ENCODE assay signal across 17 mouse cellular contexts in genomic region chr7:37565371-37565770, GRCm38 (mm10).
DNase-seq lines count a peak whose midpoint lies in the region; ATAC-seq lines count a peak whose summit lies in the region.
"Had no signal": no experiment of that assay in that cellular context is flagged by ENCODE, and none has a peak within 500 bp of the region (broad histone marks: within the 10 kb centered on the region; RNA-seq: fewer than 3 reads in every experiment).

No protein-coding gene starts in this region.

- H3K4me2 ChIP-seq in forebrain, embryonic 11.5 days (ENCODE audit: low read depth, low read length, severe bottlenecking) = no peak overlapping the region
- no peak overlapping the region; the same call in 1 of the 2 replicates for H3K4me2 ChIP-seq in forebrain, embryonic 14.5 days (ENCODE audit: low read length)
- peak overlapping the region; percentile 7 for H3K4me2 ChIP-seq in hindbrain, embryonic 12.5 days (replicated peaks)
- H3K4me2 ChIP-seq in midbrain, embryonic 14.5 days (ENCODE audit: low read length) = peak overlapping the region; percentile 30; the same call in 1 of the 2 replicates

- no peaks in the 10 kb centered on the region for H3K9me3 ChIP-seq in forebrain, embryonic 11.5 days (ENCODE audit: control insufficient read depth, low read length)
- no peaks in the 10 kb centered on the region for H3K9me3 ChIP-seq in forebrain, embryonic 14.5 days (replicated peaks; ENCODE audit: control insufficient read depth, low read length)
- no peaks in the 10 kb centered on the region for H3K9me3 ChIP-seq in hindbrain, embryonic 12.5 days (replicated peaks)
- no peaks in the 10 kb centered on the region for H3K9me3 ChIP-seq in midbrain, embryonic 14.5 days (ENCODE audit: control insufficient read depth, low read length)
- H3K9me3 ChIP-seq: neural tube, embryonic 12.5 days had no signal

- H3K9ac ChIP-seq in forebrain, embryonic 11.5 days (ENCODE audit: low read length) = no peak overlapping the region; the same call in 1 of the 2 replicates
- H3K9ac ChIP-seq in forebrain, embryonic 14.5 days (ENCODE audit: low read length) = no peak overlapping the region
- no peak overlapping the region for H3K9ac ChIP-seq in hindbrain, embryonic 12.5 days
- no peak overlapping the region for H3K9ac ChIP-seq in midbrain, embryonic 14.5 days (replicated peaks; ENCODE audit: low read length)
- H3K9ac ChIP-seq: liver, postnatal 0 days; neural tube, embryonic 12.5 days had no signal

- peak overlapping the region; percentile 26; the same call in 1 of the 2 replicates for H3K27ac ChIP-seq in forebrain, embryonic 11.5 days (ENCODE audit: low read depth, low read length)
- no peak overlapping the region for H3K27ac ChIP-seq in forebrain, embryonic 14.5 days (ENCODE audit: low read depth, low read length)
- peak overlapping the region; percentile 70 for H3K27ac ChIP-seq in hindbrain, embryonic 12.5 days
- peak overlapping the region; percentile 6; the same call in 1 of the 2 replicates for H3K27ac ChIP-seq in midbrain, embryonic 14.5 days (replicated peaks; ENCODE audit: low read depth, low read length)
- H3K27ac ChIP-seq: neural tube, embryonic 12.5 days had no signal

- ATAC-seq in forebrain, embryonic 11.5 days (replicated peaks; ENCODE audit: low FRiP score) = no peak
- ATAC-seq in forebrain, embryonic 14.5 days = no peak
- no peak for ATAC-seq in hindbrain, embryonic 12.5 days (ENCODE audit: low FRiP score)
- no peak for ATAC-seq in midbrain, embryonic 14.5 days (ENCODE audit: low FRiP score, low TSS enrichment)
- ATAC-seq: activated CD4-positive, CD25-positive, alpha-beta regulatory T cell, adult 4 months; liver, postnatal 0 days had no signal

- 39% methylated on average over 8 of the region's 8 CpGs for WGBS in forebrain, embryonic 11.5 days
- 20% methylated on average over 8 of the region's 8 CpGs for WGBS in forebrain, embryonic 14.5 days
- WGBS in hindbrain, embryonic 12.5 days = 35% methylated on average over 8 of the region's 8 CpGs
- 21% methylated on average over 8 of the region's 8 CpGs for WGBS in midbrain, embryonic 14.5 days

- H3K27me3 ChIP-seq in forebrain, embryonic 11.5 days (ENCODE audit: control insufficient read depth, insufficient read depth, low read length) = no peaks in the 10 kb centered on the region
- H3K27me3 ChIP-seq in forebrain, embryonic 14.5 days (replicated peaks; ENCODE audit: control insufficient read depth, insufficient read depth, low read length) = no peaks in the 10 kb centered on the region
- no peaks in the 10 kb centered on the region for H3K27me3 ChIP-seq in hindbrain, embryonic 12.5 days
- no peaks in the 10 kb centered on the region for H3K27me3 ChIP-seq in midbrain, embryonic 14.5 days (ENCODE audit: control insufficient read depth, insufficient read depth, low read length)
- H3K27me3 ChIP-seq: CH12.LX; neural tube, embryonic 12.5 days had no signal

- no peak overlapping the region for H3K4me3 ChIP-seq in forebrain, embryonic 11.5 days (ENCODE audit: low read depth, low read length)
- H3K4me3 ChIP-seq in forebrain, embryonic 14.5 days (ENCODE audit: low read depth, low read length) = no peak overlapping the region
- H3K4me3 ChIP-seq in hindbrain, embryonic 12.5 days = no peak overlapping the region
- no peak overlapping the region for H3K4me3 ChIP-seq in midbrain, embryonic 14.5 days (replicated peaks; ENCODE audit: low read depth, low read length)
- H3K4me3 ChIP-seq: left cerebral cortex, adult 2 months; neural tube, embryonic 12.5 days had no signal

- DNase-seq in forebrain, embryonic 11.5 days (ENCODE audit: low spot score) = no peak
- DNase-seq in forebrain, embryonic 14.5 days (ENCODE audit: low spot score) = no peak
- peak; percentile 28 for DNase-seq in Muller cell, postnatal 12 days (ENCODE audit: inconsistent ontology term)
- DNase-seq in midbrain, embryonic 14.5 days = peak; percentile 19
- no peak for DNase-seq in kidney, postnatal 14 days
- no peak for DNase-seq in thymus, adult 18-20 months
- no peak for DNase-seq in MN1 (ENCODE audit: low spot score)
- DNase-seq: adrenal gland, postnatal 25 days; cerebellum, adult 9-11 months; kidney, adult 8-10 months; liver, postnatal 0 days; thymus, postnatal 36 days had no signal

- peaks cover 38% of the 10 kb centered on the region for H3K4me1 ChIP-seq in forebrain, embryonic 11.5 days (replicated peaks; ENCODE audit: control insufficient read depth, insufficient read depth, low read length)
- H3K4me1 ChIP-seq in forebrain, embryonic 14.5 days (ENCODE audit: control insufficient read depth, insufficient read depth, low read length) = peaks cover 51% of the 10 kb centered on the region
- peaks cover 76% of the 10 kb centered on the region for H3K4me1 ChIP-seq in hindbrain, embryonic 12.5 days
- peaks cover 47% of the 10 kb centered on the region for H3K4me1 ChIP-seq in midbrain, embryonic 14.5 days (ENCODE audit: control insufficient read depth, insufficient read depth, low read length)

- no peaks in the 10 kb centered on the region; the same call in 1 of the 2 replicates for H3K36me3 ChIP-seq in forebrain, embryonic 11.5 days (ENCODE audit: control insufficient read depth, insufficient read depth, low read length)
- H3K36me3 ChIP-seq in forebrain, embryonic 14.5 days (ENCODE audit: control insufficient read depth, insufficient read depth, low read length) = peaks cover 16% of the 10 kb centered on the region; the same call in 1 of the 2 replicates
- peaks cover 16% of the 10 kb centered on the region for H3K36me3 ChIP-seq in hindbrain, embryonic 12.5 days
- H3K36me3 ChIP-seq in midbrain, embryonic 14.5 days (ENCODE audit: control insufficient read depth, insufficient read depth, low read length) = peaks cover 9% of the 10 kb centered on the region

Comparison
In these comparisons a context has a peak if more than half of its experiments do, and no peak if none do; other contexts are left out.
1. DNase-seq: peak in Muller cell, postnatal 12 days (single experiment) and midbrain, embryonic 14.5 days (single experiment); none in forebrain, embryonic 11.5 days (single experiment), forebrain, embryonic 14.5 days (single experiment), kidney, postnatal 14 days (single experiment), thymus, adult 18-20 months (0 of 2) and MN1 (single experiment).
2. H3K4me2 ChIP-seq: peak in hindbrain, embryonic 12.5 days (single experiment) and midbrain, embryonic 14.5 days (single experiment); none in forebrain, embryonic 11.5 days (single experiment) and forebrain, embryonic 14.5 days (single experiment).